28 mouse cellular contexts compared by ENCODE assay signal in genomic region chr9:50101061-50101460, GRCm38 (mm10).
"Had no signal": no experiment of that assay in that cellular context is flagged by ENCODE, and none has a peak within 500 bp of the region (broad histone marks: within the 10 kb centered on the region; RNA-seq: fewer than 3 reads in every experiment).

No protein-coding gene starts in this region.

- H3K9me3 ChIP-seq: embryonic facial prominence, embryonic 10.5 days; embryonic facial prominence, embryonic 12.5 days; embryonic facial prominence, embryonic 13.5 days; embryonic facial prominence, embryonic 15.5 days; forebrain, embryonic 10.5 days; forebrain, embryonic 12.5 days; forebrain, embryonic 13.5 days; forebrain, embryonic 15.5 days had no signal

- ATAC-seq: forebrain, embryonic 13.5 days; forebrain, embryonic 14.5 days; forebrain, embryonic 15.5 days; forebrain, embryonic 16.5 days; forebrain, postnatal 0 days had no signal

- DNase-seq: cerebellum, adult 8-10 months; cerebellum, adult 9-10 months; cerebellum, adult 9-11 months; cerebellum, postnatal 10 days; cerebellum, postnatal 14 days; cerebellum, postnatal 25 days; cerebellum, postnatal 36 days; embryo, embryonic 11 days; forebrain, postnatal 0 days; gastrocnemius, adult 2 months; gastrocnemius, postnatal 10 days; gastrocnemius, postnatal 14 days; gastrocnemius, postnatal 25 days; gastrocnemius, postnatal 36 days; heart, adult 11 months; heart, adult 18-20 months; heart, adult 2 months had no signal

- H3K27me3 ChIP-seq: embryonic facial prominence, embryonic 12.5 days; embryonic facial prominence, embryonic 13.5 days; embryonic facial prominence, embryonic 15.5 days; forebrain, embryonic 12.5 days; forebrain, embryonic 13.5 days; forebrain, embryonic 15.5 days had no signal

- H3K36me3 ChIP-seq: embryonic facial prominence, embryonic 10.5 days; embryonic facial prominence, embryonic 12.5 days; embryonic facial prominence, embryonic 13.5 days; embryonic facial prominence, embryonic 15.5 days; forebrain, embryonic 10.5 days; forebrain, embryonic 12.5 days; forebrain, embryonic 15.5 days had no signal

- H3K27ac ChIP-seq: embryonic facial prominence, embryonic 10.5 days; embryonic facial prominence, embryonic 12.5 days; embryonic facial prominence, embryonic 13.5 days; embryonic facial prominence, embryonic 15.5 days; forebrain, embryonic 10.5 days; forebrain, embryonic 12.5 days; forebrain, embryonic 13.5 days; forebrain, embryonic 15.5 days; gastrocnemius, adult 2 months; heart, adult 2 months had no signal

- H3K4me1 ChIP-seq: embryonic facial prominence, embryonic 10.5 days; embryonic facial prominence, embryonic 12.5 days; embryonic facial prominence, embryonic 13.5 days; embryonic facial prominence, embryonic 15.5 days; forebrain, embryonic 15.5 days had no signal

- H3K4me3 ChIP-seq: embryonic facial prominence, embryonic 10.5 days; embryonic facial prominence, embryonic 12.5 days; embryonic facial prominence, embryonic 13.5 days; embryonic facial prominence, embryonic 15.5 days; erythroblast, embryonic 14.5 days; forebrain, embryonic 10.5 days; forebrain, embryonic 12.5 days; forebrain, embryonic 13.5 days; forebrain, embryonic 15.5 days; gastrocnemius, adult 2 months; heart, adult 2 months had no signal
